Mouse (Mus musculus): ENCODE data around the gene Pofut2. TPM values are rescaled to one million over a fixed set of nuclear protein-coding genes. Genes with fewer than 3 reads are reported as not detected.
A peak's percentile ranks its signal among the peaks of the same experiment; 100 is the strongest.

The Pofut2 gene
- polyA plus RNA-seq, 1 experiment from 2014 or later, result 108 TPM

- Histone ChIP-seq H3K27ac (ENCODE audit: low read length) (no peak overlapping the region), H3K27me3 (ENCODE audit: control insufficient read depth, insufficient read depth, low read length) (no peaks in the 10 kb centered on the region), H3K9me3 (replicated peaks; ENCODE audit: control insufficient read depth, low read length) (no peaks in the 10 kb centered on the region), H3K4me3 (ENCODE audit: low read length) (no peak overlapping the region), H3K36me3 (ENCODE audit: control insufficient read depth, insufficient read depth) (no peaks in the 10 kb centered on the region), H3K9ac (ENCODE audit: low read length) (no peak overlapping the region), H3K4me2 (ENCODE audit: low read depth, low read length) (no peak overlapping the region), H3K4me1 (ENCODE audit: control insufficient read depth, insufficient read depth, low read length) (peaks cover 3% of the 10 kb centered on the region; the same call in 1 of the 2 replicates)
- no peak for ATAC-seq (replicated peaks; ENCODE audit: extremely low read depth, insufficient read depth, low FRiP score)
- WGBS, result 56% methylated on average over 16 of the region's 16 CpGs
These were observed 21.0 kb upstream of the Pofut2 start for GRCm38 (mm10) chr10:77237795-77238580.

- WGBS, result 71% methylated on average over 8 of the region's 8 CpGs
- Histone ChIP-seq H3K4me2 (ENCODE audit: low read depth, low read length) (no peak overlapping the region), H3K27me3 (ENCODE audit: control insufficient read depth, insufficient read depth, low read length) (no peaks in the 10 kb centered on the region), H3K4me1 (ENCODE audit: control insufficient read depth, insufficient read depth, low read length) (peaks cover 3% of the 10 kb centered on the region; the same call in 1 of the 2 replicates), H3K27ac (ENCODE audit: low read length) (no peak overlapping the region), H3K9me3 (replicated peaks; ENCODE audit: control insufficient read depth, low read length) (no peaks in the 10 kb centered on the region), H3K4me3 (ENCODE audit: low read length) (no peak overlapping the region), H3K9ac (ENCODE audit: low read length) (no peak overlapping the region), H3K36me3 (ENCODE audit: control insufficient read depth, insufficient read depth) (no peaks in the 10 kb centered on the region)
- ATAC-seq (replicated peaks; ENCODE audit: extremely low read depth, insufficient read depth, low FRiP score), result 0 out of 2 replicates have a peak, but pooled peaks have one; percentile 34
These were observed 18.3 kb upstream of the Pofut2 start for GRCm38 (mm10) chr10:77240764-77241163.

- ATAC-seq (replicated peaks; ENCODE audit: extremely low read depth, insufficient read depth, low FRiP score), result no peak
- no peak overlapping the region for H3K9ac ChIP-seq (ENCODE audit: low read length)
- no peak overlapping the region for H3K4me2 ChIP-seq (ENCODE audit: low read depth, low read length)
- no peak overlapping the region for H3K27ac ChIP-seq (ENCODE audit: low read length)
- 61% methylated on average over 3 of the region's 3 CpGs for WGBS
- no peaks in the 10 kb centered on the region for H3K36me3 ChIP-seq (ENCODE audit: control insufficient read depth, insufficient read depth)
- H3K9me3 ChIP-seq (replicated peaks; ENCODE audit: control insufficient read depth, low read length), result no peaks in the 10 kb centered on the region
- H3K27me3 ChIP-seq (ENCODE audit: control insufficient read depth, insufficient read depth, low read length), result no peaks in the 10 kb centered on the region
- no peak overlapping the region for H3K4me3 ChIP-seq (ENCODE audit: low read length)
- peaks cover 3% of the 10 kb centered on the region; the same call in 1 of the 2 replicates for H3K4me1 ChIP-seq (ENCODE audit: control insufficient read depth, insufficient read depth, low read length)
These were observed 16.6 kb upstream of the Pofut2 start for GRCm38 (mm10) chr10:77242396-77242795.

- 72% methylated on average over 14 of the region's 14 CpGs for WGBS
- no peak for ATAC-seq (replicated peaks; ENCODE audit: extremely low read depth, insufficient read depth, low FRiP score)
These were observed 16.1 kb upstream of the Pofut2 start for GRCm38 (mm10) chr10:77242871-77243270.

DNA sequence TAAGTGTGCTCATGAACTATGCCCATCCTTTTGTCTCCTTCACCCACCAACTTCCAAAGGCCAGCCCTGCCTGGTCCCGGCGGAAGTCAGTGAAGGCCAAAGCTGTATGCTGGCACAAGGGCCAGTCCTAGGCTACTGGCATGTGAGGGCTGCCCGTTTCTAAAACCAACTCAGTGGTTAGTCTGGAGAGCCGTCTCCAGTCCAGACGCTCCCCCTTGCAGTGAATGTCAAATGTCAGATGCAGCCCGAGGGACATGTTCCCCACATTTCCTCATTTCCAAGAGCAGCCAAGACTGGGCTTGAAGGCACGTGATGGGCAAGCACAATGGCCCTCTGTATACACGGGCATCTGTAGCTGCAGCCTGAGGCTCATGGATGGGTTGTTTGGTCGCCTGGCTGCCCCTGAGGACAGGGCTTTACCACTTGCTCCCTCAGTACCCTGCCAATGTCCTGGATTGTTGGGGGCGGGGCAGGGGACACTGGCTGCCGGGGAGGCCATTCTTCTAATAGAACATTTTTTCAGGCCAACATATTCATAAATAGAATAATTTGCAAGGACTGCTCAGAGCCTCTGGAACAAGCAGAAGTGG, 15.4 kb upstream of the Pofut2 start:
- no peak for ATAC-seq (replicated peaks; ENCODE audit: extremely low read depth, insufficient read depth, low FRiP score)
- H3K27ac ChIP-seq (ENCODE audit: low read length), result no peak overlapping the region
- no peak overlapping the region for H3K9ac ChIP-seq (ENCODE audit: low read length)
- no peak overlapping the region for H3K4me2 ChIP-seq (ENCODE audit: low read depth, low read length)
- no peak overlapping the region for H3K4me3 ChIP-seq (ENCODE audit: low read length)
- 71% methylated on average over 11 of the region's 11 CpGs for whole genome bisulfite sequencing
- no peaks in the 10 kb centered on the region for H3K36me3 ChIP-seq (ENCODE audit: control insufficient read depth, insufficient read depth)
- H3K27me3 ChIP-seq (ENCODE audit: control insufficient read depth, insufficient read depth, low read length), result no peaks in the 10 kb centered on the region
- no peaks in the 10 kb centered on the region for H3K9me3 ChIP-seq (replicated peaks; ENCODE audit: control insufficient read depth, low read length)
- no peaks in the 10 kb centered on the region for H3K4me1 ChIP-seq (ENCODE audit: control insufficient read depth, insufficient read depth, low read length)

More at GRCm38 (mm10) chr10:77242871-77243270, 16.1 kb upstream of the Pofut2 start:
- no peaks in the 10 kb centered on the region for H3K9me3 ChIP-seq (replicated peaks; ENCODE audit: control insufficient read depth, low read length)
- no peak overlapping the region for H3K9ac ChIP-seq (ENCODE audit: low read length)
- H3K36me3 ChIP-seq (ENCODE audit: control insufficient read depth, insufficient read depth), result no peaks in the 10 kb centered on the region
- peaks cover 2% of the 10 kb centered on the region; the same call in 1 of the 2 replicates for H3K4me1 ChIP-seq (ENCODE audit: control insufficient read depth, insufficient read depth, low read length)
- H3K4me2 ChIP-seq (ENCODE audit: low read depth, low read length), result no peak overlapping the region
- no peaks in the 10 kb centered on the region for H3K27me3 ChIP-seq (ENCODE audit: control insufficient read depth, insufficient read depth, low read length)
- no peak overlapping the region for H3K27ac ChIP-seq (ENCODE audit: low read length)
- no peak overlapping the region for H3K4me3 ChIP-seq (ENCODE audit: low read length)

DNA sequence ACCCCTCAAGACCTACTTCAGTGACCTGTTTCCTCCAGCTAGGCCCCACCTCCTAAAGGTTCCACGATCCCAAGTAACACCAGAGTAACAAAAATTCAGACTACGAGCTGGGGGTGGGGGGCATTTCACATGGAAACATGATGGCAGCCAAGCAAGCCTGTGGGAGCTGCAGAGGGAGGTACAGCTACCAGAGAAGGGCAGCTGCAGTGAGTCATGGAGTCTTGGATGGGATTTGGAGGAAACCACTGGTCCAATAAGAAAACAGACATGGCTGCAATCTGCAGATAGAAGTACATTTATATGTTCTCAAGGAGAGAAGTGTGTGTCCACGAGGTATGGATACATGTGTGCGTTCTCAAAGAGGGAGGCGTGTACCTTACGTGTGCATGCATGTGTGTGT, 14.2 kb upstream of the Pofut2 start:
- H3K4me2 ChIP-seq (ENCODE audit: low read depth, low read length), result no peak overlapping the region
- no peaks in the 10 kb centered on the region for H3K4me1 ChIP-seq (ENCODE audit: control insufficient read depth, insufficient read depth, low read length)
- no peak overlapping the region for H3K4me3 ChIP-seq (ENCODE audit: low read length)
- H3K27me3 ChIP-seq (ENCODE audit: control insufficient read depth, insufficient read depth, low read length), result no peaks in the 10 kb centered on the region
- H3K27ac ChIP-seq (ENCODE audit: low read length), result no peak overlapping the region
- no peaks in the 10 kb centered on the region for H3K36me3 ChIP-seq (ENCODE audit: control insufficient read depth, insufficient read depth)
- ATAC-seq (replicated peaks; ENCODE audit: extremely low read depth, insufficient read depth, low FRiP score), result no peak
- H3K9me3 ChIP-seq (replicated peaks; ENCODE audit: control insufficient read depth, low read length), result no peaks in the 10 kb centered on the region
- WGBS, result 86% methylated on average over 6 of the region's 6 CpGs
- H3K9ac ChIP-seq (ENCODE audit: low read length), result no peak overlapping the region

DNA sequence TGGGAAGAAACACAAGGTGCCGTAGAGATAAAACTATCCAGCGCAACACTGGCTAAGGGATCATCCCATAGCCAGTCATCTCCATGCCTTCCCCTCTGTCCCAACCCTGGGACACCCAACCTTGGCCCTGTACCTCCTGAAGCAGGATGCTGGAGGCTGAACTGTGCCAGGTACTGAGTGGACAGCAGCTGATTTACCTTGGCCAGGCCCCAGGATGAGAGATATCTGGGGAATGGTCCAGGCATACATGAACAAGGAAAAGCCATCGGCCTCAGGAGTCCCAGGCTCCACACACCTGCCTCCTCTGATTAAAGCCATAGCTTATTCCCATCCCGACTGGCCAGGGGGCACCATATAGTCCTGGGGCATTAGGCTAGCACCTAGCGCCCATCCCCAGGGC, 12.0 kb upstream of the Pofut2 start:
- H3K27ac ChIP-seq (ENCODE audit: low read length), result no peak overlapping the region
- ATAC-seq (replicated peaks; ENCODE audit: extremely low read depth, insufficient read depth, low FRiP score), result no peak
- 78% methylated on average over 5 of the region's 5 CpGs for WGBS
- no peaks in the 10 kb centered on the region for H3K36me3 ChIP-seq (ENCODE audit: control insufficient read depth, insufficient read depth)
- no peak overlapping the region for H3K9ac ChIP-seq (ENCODE audit: low read length)
- H3K9me3 ChIP-seq (replicated peaks; ENCODE audit: control insufficient read depth, low read length), result no peaks in the 10 kb centered on the region
- peaks cover 7% of the 10 kb centered on the region for H3K4me1 ChIP-seq (ENCODE audit: control insufficient read depth, insufficient read depth, low read length)
- no peaks in the 10 kb centered on the region for H3K27me3 ChIP-seq (ENCODE audit: control insufficient read depth, insufficient read depth, low read length)
- no peak overlapping the region for H3K4me2 ChIP-seq (ENCODE audit: low read depth, low read length)
- no peak overlapping the region for H3K4me3 ChIP-seq (ENCODE audit: low read length)

DNA sequence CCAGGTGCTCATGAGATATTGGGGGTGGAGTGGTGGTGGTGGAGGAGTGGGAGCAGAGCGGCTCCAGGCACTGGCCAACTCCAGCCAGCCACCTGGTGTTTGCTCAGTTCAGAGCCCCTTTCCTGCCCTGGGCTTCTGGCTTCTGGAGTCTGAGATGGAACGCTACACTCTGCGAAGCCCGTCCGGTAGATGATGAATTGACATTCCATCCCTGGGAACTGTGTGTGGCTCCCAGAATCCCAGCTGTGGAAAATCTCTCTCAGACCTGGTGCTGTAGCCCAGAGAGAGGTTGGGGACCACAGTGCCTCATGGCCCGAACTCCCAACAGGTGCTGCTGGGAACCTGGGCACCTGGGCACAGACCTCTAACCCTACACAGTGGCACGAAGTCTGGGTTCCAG, 11.3 kb upstream of the Pofut2 start:
- Histone ChIP-seq H3K9me3 (replicated peaks; ENCODE audit: control insufficient read depth, low read length) (no peaks in the 10 kb centered on the region), H3K27me3 (ENCODE audit: control insufficient read depth, insufficient read depth, low read length) (no peaks in the 10 kb centered on the region), H3K36me3 (ENCODE audit: control insufficient read depth, insufficient read depth) (no peaks in the 10 kb centered on the region), H3K27ac (ENCODE audit: low read length) (no peak overlapping the region), H3K9ac (ENCODE audit: low read length) (no peak overlapping the region), H3K4me1 (ENCODE audit: control insufficient read depth, insufficient read depth, low read length) (peaks cover 14% of the 10 kb centered on the region), H3K4me2 (ENCODE audit: low read depth, low read length) (no peak overlapping the region), H3K4me3 (ENCODE audit: low read length) (no peak overlapping the region)
- WGBS, result 61% methylated on average over 7 of the region's 7 CpGs
- no peak for ATAC-seq (replicated peaks; ENCODE audit: extremely low read depth, insufficient read depth, low FRiP score)

- Histone ChIP-seq H3K27me3 (ENCODE audit: control insufficient read depth, insufficient read depth, low read length) (no peaks in the 10 kb centered on the region), H3K4me3 (ENCODE audit: low read length) (peak overlapping the region; percentile 6; the same call in 1 of the 2 replicates), H3K36me3 (ENCODE audit: control insufficient read depth, insufficient read depth) (no peaks in the 10 kb centered on the region), H3K9me3 (replicated peaks; ENCODE audit: control insufficient read depth, low read length) (no peaks in the 10 kb centered on the region), H3K4me1 (ENCODE audit: control insufficient read depth, insufficient read depth, low read length) (peaks cover 14% of the 10 kb centered on the region), H3K4me2 (ENCODE audit: low read depth, low read length) (peak overlapping the region; percentile 39), H3K9ac (ENCODE audit: low read length) (peak overlapping the region; percentile 35; the same call in 1 of the 2 replicates), H3K27ac (ENCODE audit: low read length) (peak overlapping the region; percentile 64)
- WGBS, result 53% methylated on average over 18 of the region's 18 CpGs
- ATAC-seq (replicated peaks; ENCODE audit: extremely low read depth, insufficient read depth, low FRiP score), result no peak
These were observed 7.7 kb upstream of the Pofut2 start for GRCm38 (mm10) chr10:77251223-77251783.
